Mouse (Mus musculus) MN1 (cell line): ENCODE measurements around the gene Lmf2.
A peak's percentile ranks its signal among the peaks of the same experiment; 100 is the strongest.

Experiments
- DNase-seq: peaks from one replicate; pipeline ENCODE4 v3.0.0-alpha.2; 2016; ENCODE audit warnings: low spot score

Gene Lmf2

GRCm38 (mm10) chr15:89372068-89372467 lies 16.6 kb upstream of the Lmf2 start:
- DNase-seq, result no peak

- no peak for DNase-seq
Observed at GRCm38 (mm10) chr15:89365141-89365551, 9.7 kb upstream of the Lmf2 start.

- no peak for DNase-seq
Observed at GRCm38 (mm10) chr15:89363051-89363450, 7.6 kb upstream of the Lmf2 start.

- no peak for DNase-seq
Observed at GRCm38 (mm10) chr15:89358784-89359183, 3.3 kb upstream of the Lmf2 start.

GRCm38 (mm10) chr15:89356372-89356771 lies 913 bp upstream of the Lmf2 start:
- DNase-seq, result peak; percentile 94

GRCm38 (mm10) chr15:89354455-89354854 lies 1.0 kb downstream of the Lmf2 start:
- peak; percentile 18 for DNase-seq

- DNase-seq, result no peak
Observed at GRCm38 (mm10) chr15:89353837-89354236, 1.6 kb downstream of the Lmf2 start.

- DNase-seq, result no peak
Observed at GRCm38 (mm10) chr15:89352795-89353194, 2.7 kb downstream of the Lmf2 start.

GRCm38 (mm10) chr15:89352054-89352453 lies 3.4 kb downstream of the Lmf2 start:
- no peak for DNase-seq

GRCm38 (mm10) chr15:89351302-89351701 lies 4.2 kb downstream of the Lmf2 start:
- no peak for DNase-seq

GRCm38 (mm10) chr15:89350447-89350846 lies 5.0 kb downstream of the Lmf2 start:
- no peak for DNase-seq

- DNase-seq, result no peak
Observed at GRCm38 (mm10) chr15:89343325-89343724, 12.1 kb downstream of the Lmf2 start.

- no peak for DNase-seq
Observed at GRCm38 (mm10) chr15:89341678-89342077, 13.8 kb downstream of the Lmf2 start.

GRCm38 (mm10) chr15:89340136-89340535 lies 15.3 kb downstream of the Lmf2 start:
- no peak for DNase-seq

GRCm38 (mm10) chr15:89339696-89340095 lies 15.8 kb downstream of the Lmf2 start:
- DNase-seq, result no peak

GRCm38 (mm10) chr15:89336422-89336821 lies 19.0 kb downstream of the Lmf2 start:
- no peak for DNase-seq

GRCm38 (mm10) chr15:89334774-89335537 lies 20.5 kb downstream of the Lmf2 start:
- DNase-seq, result no peak

GRCm38 (mm10) chr15:89334271-89334670 lies 21.2 kb downstream of the Lmf2 start, which contains the start of gene Miox:
Gene Miox, plus strand, starts transcription at chr15:89334398.
- DNase-seq, result no peak

GRCm38 (mm10) chr15:89326441-89326840 lies 29.0 kb downstream of the Lmf2 start:
- DNase-seq, result no peak

GRCm38 (mm10) chr15:89323656-89324055 lies 31.8 kb downstream of the Lmf2 start:
- DNase-seq, result no peak

- DNase-seq, result no peak
Observed at GRCm38 (mm10) chr15:89322670-89323522, 32.6 kb downstream of the Lmf2 start, which contains the start of gene Adm2. Gene Adm2, plus strand, starts transcription at chr15:89322720.

GRCm38 (mm10) chr15:89321264-89321663 lies 34.2 kb downstream of the Lmf2 start:
- DNase-seq, result no peak

GRCm38 (mm10) chr15:89316146-89316545 lies 39.3 kb downstream of the Lmf2 start:
- DNase-seq, result peak; percentile 29
